Mouse (Mus musculus) E14TG2a.4 (cell line): ENCODE data around the gene Cdc25a.

Experiments
- CTCF ChIP-seq: conservative IDR thresholded peaks from 2 replicates; pipeline ENCODE4 v1.5.1; 2014; ENCODE audit warnings: low read length
- POU5F1 ChIP-seq: IDR thresholded peaks from 2 replicates; pipeline ENCODE4 v1.6.1; 2014; ENCODE audit warnings: low read length, borderline replicate concordance

DNA sequence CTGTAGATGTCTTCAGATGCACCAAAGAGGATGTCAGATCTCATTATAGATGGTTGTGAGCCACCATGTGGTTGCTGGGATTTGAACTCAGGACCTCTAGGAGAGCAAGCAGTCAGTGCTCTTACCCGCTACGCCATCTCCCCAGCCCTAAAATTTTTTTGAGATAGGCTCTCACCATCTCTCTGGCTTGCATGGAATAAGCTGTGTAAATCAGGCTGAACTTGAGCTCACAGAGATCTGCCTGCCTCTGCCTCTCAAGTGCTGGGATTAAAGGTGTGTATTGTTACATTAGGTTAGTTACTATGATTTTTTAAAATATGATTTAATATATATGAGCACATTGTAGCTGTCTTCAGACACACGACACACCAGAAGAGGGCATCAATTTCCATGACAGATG lies 53.8 kb downstream of the Cdc25a start:
- TF ChIP-seq CTCF (no peak), POU5F1 (no peak)
